ENCODE assay signal across 9 mouse cellular contexts in the genomic region with DNA sequence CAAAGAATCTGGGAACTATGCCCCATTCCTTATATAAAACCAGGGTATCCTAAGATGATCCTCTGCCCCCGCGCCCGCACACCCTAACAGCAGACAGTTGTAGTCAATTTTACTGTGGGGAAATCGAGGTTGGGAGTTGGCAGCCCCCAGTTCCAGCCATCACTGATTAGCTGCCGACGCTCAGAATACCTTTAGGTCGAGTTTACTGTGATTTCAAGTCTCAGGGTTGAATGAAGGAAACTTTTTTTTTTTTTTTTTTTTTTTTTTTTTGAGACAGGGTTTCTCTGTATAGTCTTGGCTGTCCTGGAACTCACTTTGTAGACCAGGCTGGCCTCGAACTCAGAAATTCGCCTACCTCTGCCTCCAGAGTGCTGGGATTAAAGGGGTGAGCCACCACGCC. TPM values are rescaled to one million over a fixed set of nuclear protein-coding genes. Genes with fewer than 3 reads are reported as not detected.
DNase-seq lines count a peak whose midpoint lies in the region; ATAC-seq and TF ChIP-seq lines count a peak whose summit lies in the region.
"Not testable (repeated sequence)": the region's sequence is repeated elsewhere in the genome, so short reads cannot be mapped to it uniquely, and the experiment has no call there.
"Had no signal": no experiment of that assay in that cellular context is flagged by ENCODE, and none has a peak within 500 bp of the region (broad histone marks: within the 10 kb centered on the region; RNA-seq: fewer than 3 reads in every experiment).

No protein-coding gene starts in this region.

- not testable (repeated sequence) for ATAC-seq in embryonic facial prominence, embryonic 11.5 days (replicated peaks; ENCODE audit: insufficient number of reproducible peaks, low FRiP score, low TSS enrichment, low read depth); forebrain, embryonic 16.5 days; hindbrain, embryonic 12.5 days (ENCODE audit: low FRiP score); kidney, postnatal 0 days (replicated peaks; ENCODE audit: low FRiP score, low read depth); liver, embryonic 15.5 days (ENCODE audit: insufficient read depth); midbrain, embryonic 14.5 days (ENCODE audit: low FRiP score, low TSS enrichment); stomach, embryonic 15.5 days (ENCODE audit: insufficient read depth, low FRiP score, low read depth)

- dilution Hi-C loops in CH12.LX (cut with MboI; ENCODE audit: extremely low pct_ligation_motif_present, extremely low pct_unique_long_range_greater_than_20kb, low sequenced_read_pairs) = not testable (repeated sequence)

- peak overlapping the region; percentile 76 to 100 (median 91) for H3K4me3 ChIP-seq in CH12.LX (replicated peaks in 1 of 3; ENCODE audit: low read depth in 2 of 3, low read length in 2 of 3, poor library complexity in 1 of 3)
- peak overlapping the region; percentile 94 for H3K4me3 ChIP-seq in embryonic facial prominence, embryonic 11.5 days (ENCODE audit: low read depth, low read length)
- H3K4me3 ChIP-seq in forebrain, embryonic 16.5 days (replicated peaks; ENCODE audit: low read length) = peak overlapping the region; percentile 92
- peak overlapping the region; percentile 81 for H3K4me3 ChIP-seq in hindbrain, embryonic 12.5 days
- H3K4me3 ChIP-seq in kidney, postnatal 0 days (replicated peaks; ENCODE audit: low read depth, low read length) = peak overlapping the region; percentile 94
- H3K4me3 ChIP-seq in liver, embryonic 15.5 days (replicated peaks) = peak overlapping the region; percentile 74
- peak overlapping the region; percentile 88 for H3K4me3 ChIP-seq in midbrain, embryonic 14.5 days (replicated peaks; ENCODE audit: low read depth, low read length)
- H3K4me3 ChIP-seq in stomach, embryonic 15.5 days (replicated peaks) = peak overlapping the region; percentile 100

- TF ChIP-seq POLR2A in CH12.LX (IDR thresholded peaks at IDR 0.05; ENCODE audit: low read depth, low read length) = not testable (repeated sequence)

- not testable (repeated sequence) for TF ChIP-seq RAD21 in CH12.LX (IDR thresholded peaks at IDR 0.05; ENCODE audit: low read depth, low read length)

- not testable (repeated sequence) for TF ChIP-seq CTCF in CH12.LX (conservative IDR thresholded peaks at IDR 0.05 in 1 of 2, IDR thresholded peaks at IDR 0.05 in 1 of 2; ENCODE audit: low read depth in 2 of 2, low read length in 2 of 2); kidney, postnatal 0 days (IDR thresholded peaks at IDR 0.05; ENCODE audit: low read depth)

- 5% methylated on average over 10 of the region's 10 CpGs for WGBS in embryonic facial prominence, embryonic 11.5 days
- 7% methylated on average over 10 of the region's 10 CpGs for WGBS in forebrain, embryonic 16.5 days
- WGBS in hindbrain, embryonic 12.5 days = 7% methylated on average over 10 of the region's 10 CpGs
- WGBS in kidney, postnatal 0 days = 6% methylated on average over 10 of the region's 10 CpGs
- WGBS in liver, embryonic 15.5 days (ENCODE audit: insufficient replicate concordance) = 4% methylated on average over 10 of the region's 10 CpGs
- 5% methylated on average over 10 of the region's 10 CpGs for WGBS in midbrain, embryonic 14.5 days
- WGBS in stomach, embryonic 15.5 days = 9% methylated on average over 10 of the region's 10 CpGs

- TF ChIP-seq EP300 in CH12.LX (IDR thresholded peaks at IDR 0.05; ENCODE audit: low read length) = not testable (repeated sequence)

- peaks cover 0 to 58% of the 10 kb centered on the region in 2 experiments; a peak in 2 of 4 replicates for H3K4me1 ChIP-seq in CH12.LX (ENCODE audit: control insufficient read depth in 1 of 2, insufficient read depth in 2 of 2)
- not testable (repeated sequence) for H3K4me1 ChIP-seq in embryonic facial prominence, embryonic 11.5 days (ENCODE audit: control insufficient read depth, insufficient read depth, low read length); kidney, postnatal 0 days (replicated peaks; ENCODE audit: insufficient read depth, low read length); midbrain, embryonic 14.5 days (ENCODE audit: control insufficient read depth, insufficient read depth, low read length); stomach, embryonic 15.5 days
- H3K4me1 ChIP-seq in forebrain, embryonic 16.5 days (replicated peaks; ENCODE audit: control insufficient read depth, insufficient read depth, low read length) = peaks cover 13% of the 10 kb centered on the region
- peaks cover 10% of the 10 kb centered on the region for H3K4me1 ChIP-seq in hindbrain, embryonic 12.5 days
- peaks cover 14% of the 10 kb centered on the region for H3K4me1 ChIP-seq in liver, embryonic 15.5 days (replicated peaks)

- H3K9ac ChIP-seq in CH12.LX (ENCODE audit: insufficient read depth, low read depth) = peak overlapping the region; percentile 79
- H3K9ac ChIP-seq in embryonic facial prominence, embryonic 11.5 days (replicated peaks; ENCODE audit: low read length) = peak overlapping the region; percentile 93
- H3K9ac ChIP-seq in forebrain, embryonic 16.5 days (replicated peaks; ENCODE audit: low read depth, low read length) = peak overlapping the region; percentile 94
- peak overlapping the region; percentile 89 for H3K9ac ChIP-seq in hindbrain, embryonic 12.5 days
- H3K9ac ChIP-seq in kidney, postnatal 0 days (ENCODE audit: low read depth, low read length) = peak overlapping the region; percentile 86
- H3K9ac ChIP-seq in liver, embryonic 15.5 days = peak overlapping the region; percentile 76
- peak overlapping the region; percentile 91 for H3K9ac ChIP-seq in midbrain, embryonic 14.5 days (replicated peaks; ENCODE audit: low read length)
- peak overlapping the region; percentile 91 for H3K9ac ChIP-seq in stomach, embryonic 15.5 days

- not testable (repeated sequence) for H3K36me3 ChIP-seq in CH12.LX (replicated peaks in 1 of 2; ENCODE audit: control insufficient read depth in 1 of 2, insufficient read depth in 1 of 2, low read length in 1 of 2); embryonic facial prominence, embryonic 11.5 days (replicated peaks; ENCODE audit: control insufficient read depth, insufficient read depth, low read depth, low read length); forebrain, embryonic 16.5 days (ENCODE audit: control insufficient read depth, insufficient read depth); hindbrain, embryonic 12.5 days; kidney, postnatal 0 days (ENCODE audit: insufficient read depth, low read length); liver, embryonic 15.5 days (replicated peaks); midbrain, embryonic 14.5 days (ENCODE audit: control insufficient read depth, insufficient read depth, low read length); stomach, embryonic 15.5 days

- peaks cover 15% of the 10 kb centered on the region for H3K79me2 ChIP-seq in CH12.LX (replicated peaks; ENCODE audit: control insufficient read depth, extremely low read depth, insufficient read depth, poor library complexity, severe bottlenecking)

- peak overlapping the region; percentile 90 for H3K27ac ChIP-seq in CH12.LX (ENCODE audit: insufficient read depth, low read depth)
- H3K27ac ChIP-seq in embryonic facial prominence, embryonic 11.5 days (replicated peaks; ENCODE audit: low read depth, low read length) = peak overlapping the region; percentile 75; the same call in 1 of the 2 replicates
- peak overlapping the region; percentile 89; the same call in 1 of the 2 replicates for H3K27ac ChIP-seq in forebrain, embryonic 16.5 days (ENCODE audit: low read length)
- H3K27ac ChIP-seq in hindbrain, embryonic 12.5 days = peak overlapping the region; percentile 91
- H3K27ac ChIP-seq in kidney, postnatal 0 days = peak overlapping the region; percentile 96
- peak overlapping the region; percentile 87 for H3K27ac ChIP-seq in liver, embryonic 15.5 days (replicated peaks)
- H3K27ac ChIP-seq in midbrain, embryonic 14.5 days (replicated peaks; ENCODE audit: low read depth, low read length) = peak overlapping the region; percentile 90
- peak overlapping the region; percentile 97 for H3K27ac ChIP-seq in stomach, embryonic 15.5 days

- H3K4me2 ChIP-seq in CH12.LX (ENCODE audit: insufficient read depth, low read depth, poor library complexity, severe bottlenecking) = peak overlapping the region; percentile 59
- H3K4me2 ChIP-seq in embryonic facial prominence, embryonic 11.5 days (ENCODE audit: low read depth, low read length) = peak overlapping the region; percentile 67
- H3K4me2 ChIP-seq in forebrain, embryonic 16.5 days (ENCODE audit: low read length) = peak overlapping the region; percentile 90
- peak overlapping the region; percentile 86 for H3K4me2 ChIP-seq in hindbrain, embryonic 12.5 days (replicated peaks)
- peak overlapping the region; percentile 69 for H3K4me2 ChIP-seq in kidney, postnatal 0 days (ENCODE audit: low read length)
- H3K4me2 ChIP-seq in liver, embryonic 15.5 days = peak overlapping the region; percentile 85
- peak overlapping the region; percentile 86 for H3K4me2 ChIP-seq in midbrain, embryonic 14.5 days (ENCODE audit: low read length)
- H3K4me2 ChIP-seq in stomach, embryonic 15.5 days = peak overlapping the region; percentile 74

- not testable (repeated sequence) for H3K9me3 ChIP-seq in CH12.LX (replicated peaks; ENCODE audit: low read length); embryonic facial prominence, embryonic 11.5 days (replicated peaks; ENCODE audit: control insufficient read depth, low read length); forebrain, embryonic 16.5 days (ENCODE audit: control insufficient read depth, low read length); hindbrain, embryonic 12.5 days (replicated peaks); kidney, postnatal 0 days (replicated peaks; ENCODE audit: low read length); liver, embryonic 15.5 days (replicated peaks); midbrain, embryonic 14.5 days (ENCODE audit: control insufficient read depth, low read length); stomach, embryonic 15.5 days

- H3K27me3 ChIP-seq in CH12.LX (replicated peaks); embryonic facial prominence, embryonic 11.5 days (ENCODE audit: control insufficient read depth, insufficient read depth, low read length); forebrain, embryonic 16.5 days (replicated peaks; ENCODE audit: control insufficient read depth, insufficient read depth, low read length); hindbrain, embryonic 12.5 days; kidney, postnatal 0 days (ENCODE audit: insufficient read depth, low read length); liver, embryonic 15.5 days; midbrain, embryonic 14.5 days (ENCODE audit: control insufficient read depth, insufficient read depth, low read length); stomach, embryonic 15.5 days (replicated peaks): not testable (repeated sequence)

- in situ Hi-C loops in CH12.LX (cut with MboI; ENCODE audit: low pct_ligation_motif_present, low pct_unique_long_range_greater_than_20kb, low sequenced_read_pairs) = not testable (repeated sequence)

- DNase-seq in CH12.LX (ENCODE audit: extremely low read depth); embryonic facial prominence, embryonic 11.5 days (ENCODE audit: low spot score); kidney, postnatal 0 days (ENCODE audit: low spot score); midbrain, embryonic 14.5 days: not testable (repeated sequence)

RNA-seq across cellular contexts. Expression of a gene that starts 1.5 kb away (rescaled TPM):
- total RNA-seq in CH12.LX (2012; rRNA removed) (24.2 and 25.2 TPM in 2 replicates), CH12.LX (2014; rRNA removed) (21.0 and 30.2 TPM in 2 replicates)
- polyA plus RNA-seq in CH12.LX (2012; ENCODE audit: insufficient read length, low read depth) = 27.6 and 29.8 TPM in 2 replicates
- polyA plus RNA-seq in embryonic facial prominence, embryonic 11.5 days (2014; fragmentation: Nextera tagmentation; extraction: Ambion mirVana) = 16.3 and 19.0 TPM in 2 replicates
- 43.7 and 44.4 TPM in 2 replicates for polyA plus RNA-seq in forebrain, embryonic 16.5 days (2015; fragmentation: Nextera tagmentation; extraction: Ambion mirVana)
- 34.4 and 34.6 TPM in 2 replicates for polyA plus RNA-seq in hindbrain, embryonic 12.5 days (2016; fragmentation: Nextera tagmentation; extraction: Ambion mirVana)
- 37.5 and 40.1 TPM in 2 replicates for polyA plus RNA-seq in kidney, postnatal 0 days (2015; fragmentation: Nextera tagmentation; extraction: Ambion mirVana)
- polyA plus RNA-seq in liver, embryonic 15.5 days (2015; fragmentation: Nextera tagmentation; extraction: Ambion mirVana) = 11.5 and 13.0 TPM in 2 replicates
- 38.3 and 39.8 TPM in 2 replicates for polyA plus RNA-seq in midbrain, embryonic 14.5 days (2014; fragmentation: Nextera tagmentation; extraction: Ambion mirVana)
- 40.2 and 48.7 TPM in 2 replicates for polyA plus RNA-seq in stomach, embryonic 15.5 days (2015; fragmentation: Nextera tagmentation; extraction: Ambion mirVana)

RNA-seq across cellular contexts. Expression of a gene that starts 46.8 kb away (rescaled TPM):
- total RNA-seq in CH12.LX (2012; rRNA removed) = 19.3 and 21.8 TPM in 2 replicates
- 12.7 and 13.5 TPM in 2 replicates for total RNA-seq in CH12.LX (2014; rRNA removed)
- polyA plus RNA-seq in CH12.LX (2012; ENCODE audit: insufficient read length, low read depth) = 47.4 and 57.4 TPM in 2 replicates
- polyA plus RNA-seq in embryonic facial prominence, embryonic 11.5 days (2014; fragmentation: Nextera tagmentation; extraction: Ambion mirVana) = 0.28 and 0.72 TPM in 2 replicates
- 0.34 and 1.2 TPM in 2 replicates for polyA plus RNA-seq in forebrain, embryonic 16.5 days (2015; fragmentation: Nextera tagmentation; extraction: Ambion mirVana)
- polyA plus RNA-seq in hindbrain, embryonic 12.5 days (2016; fragmentation: Nextera tagmentation; extraction: Ambion mirVana) = 8.5 and 8.6 TPM in 2 replicates
- not detected in 2 replicates for polyA plus RNA-seq in kidney, postnatal 0 days (2015; fragmentation: Nextera tagmentation; extraction: Ambion mirVana)
- 0.26 and 0.28 TPM in 2 replicates for polyA plus RNA-seq in liver, embryonic 15.5 days (2015; fragmentation: Nextera tagmentation; extraction: Ambion mirVana)
- 9.2 and 11.3 TPM in 2 replicates for polyA plus RNA-seq in midbrain, embryonic 14.5 days (2014; fragmentation: Nextera tagmentation; extraction: Ambion mirVana)
- 0.05 and 0.12 TPM in 2 replicates for polyA plus RNA-seq in stomach, embryonic 15.5 days (2015; fragmentation: Nextera tagmentation; extraction: Ambion mirVana)
- total RNA-seq: hematopoietic stem cell, adult 5-6 weeks had no signal
